Mouse (Mus musculus): ENCODE data around the gene Fam161a. TPM values are rescaled to one million over a fixed set of nuclear protein-coding genes. Genes with fewer than 3 reads are reported as not detected.

The Fam161a gene
- total RNA-seq (2022): 10 to 100 TPM; 14.8 to 29.9 (median 22.3) TPM

GRCm38 (mm10) chr11:23007481-23008180 is at the start of gene Fam161a:
Fam161a (plus strand) TSS chr11:23007531.
- peak; percentile 73 for DNase-seq

DNA sequence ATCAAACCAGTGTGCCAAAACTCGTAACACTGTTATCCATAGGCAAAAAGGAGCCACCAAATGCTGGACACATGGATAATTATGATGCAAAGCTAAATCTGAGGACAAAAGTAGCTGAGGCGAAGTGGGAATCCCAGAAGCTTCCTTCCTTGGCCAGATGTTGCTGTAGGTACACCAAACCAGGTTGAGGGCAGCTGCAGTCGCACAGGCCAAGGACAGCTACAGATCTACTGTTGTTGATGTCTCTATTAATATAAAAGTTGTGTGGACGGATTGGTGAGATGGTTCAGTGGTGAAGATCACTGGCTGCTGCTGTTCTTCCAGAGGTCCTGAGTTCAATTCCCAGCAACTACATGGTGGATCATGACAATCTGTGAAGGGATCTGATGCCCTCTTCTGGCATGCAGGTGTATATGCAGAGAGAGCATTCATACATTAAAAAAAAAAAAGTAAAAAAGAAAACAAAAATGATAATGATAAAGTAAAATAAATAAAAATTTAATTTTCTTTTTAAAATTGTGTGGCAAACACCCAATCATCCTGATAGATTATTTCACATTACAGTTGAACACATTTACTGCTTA is 49.4 kb upstream of the Fam161a start:
- no peak for DNase-seq

DNA sequence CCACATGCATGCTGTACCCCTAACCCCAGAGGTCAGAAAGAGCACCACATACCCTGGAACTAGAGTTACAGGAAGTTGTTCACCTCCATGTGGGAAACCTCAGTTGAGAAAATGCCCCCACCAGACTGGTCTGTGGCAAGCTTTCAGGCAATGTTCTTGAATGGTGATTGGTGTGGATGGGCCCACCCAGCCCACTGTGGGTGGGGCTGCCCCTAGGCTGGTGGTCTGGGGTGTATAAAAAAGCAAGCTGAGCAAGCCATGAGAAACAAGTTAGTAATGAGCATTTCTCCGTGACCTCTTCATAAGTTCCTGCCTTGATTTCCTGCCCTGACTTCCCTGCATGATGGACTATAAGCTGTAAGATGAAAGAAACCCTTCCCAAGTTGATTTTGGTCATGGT is 45.2 kb upstream of the Fam161a start:
- no peak for DNase-seq

- no peak for DNase-seq
These were observed 42.9 kb upstream of the Fam161a start for GRCm38 (mm10) chr11:22964401-22964800.

DNA sequence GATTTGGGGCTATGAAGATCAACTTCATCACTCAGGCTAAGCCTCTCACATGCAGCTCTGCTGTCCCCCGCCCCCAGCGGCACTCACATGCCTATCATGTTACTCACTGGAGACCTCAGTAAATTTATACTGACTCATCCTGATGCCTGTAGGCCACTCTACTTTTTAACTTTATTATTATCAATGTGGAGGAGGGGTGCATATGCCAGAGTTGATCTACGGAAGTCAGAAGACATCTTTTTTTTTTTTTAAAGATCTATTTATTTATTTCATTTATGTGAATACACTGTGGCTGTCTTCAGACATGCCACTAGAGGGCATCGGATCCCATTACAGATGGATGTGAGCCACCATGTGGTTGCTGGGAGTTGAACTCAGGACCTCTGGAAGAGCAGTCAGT is 41.8 kb upstream of the Fam161a start:
- DNase-seq: peak; percentile 66

DNA sequence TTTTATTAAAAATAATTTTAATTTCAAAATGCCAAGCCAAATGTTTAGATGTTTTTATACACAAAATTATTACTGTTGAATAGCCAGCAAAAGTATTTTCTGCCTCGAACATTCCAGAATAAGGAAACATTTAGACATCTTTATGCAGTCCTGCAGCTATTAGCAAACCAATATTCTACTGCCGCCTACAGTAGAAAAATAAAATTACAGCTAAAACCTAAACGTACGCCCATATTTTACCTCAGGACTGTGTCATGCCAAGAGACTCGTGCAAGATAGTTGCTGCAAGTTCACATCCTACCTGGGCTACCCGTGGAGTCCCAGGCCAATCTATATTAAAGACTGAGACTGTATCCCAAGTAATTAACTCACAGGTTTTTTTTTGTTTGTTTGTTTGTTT is 37.8 kb upstream of the Fam161a start:
- no peak for DNase-seq

DNA sequence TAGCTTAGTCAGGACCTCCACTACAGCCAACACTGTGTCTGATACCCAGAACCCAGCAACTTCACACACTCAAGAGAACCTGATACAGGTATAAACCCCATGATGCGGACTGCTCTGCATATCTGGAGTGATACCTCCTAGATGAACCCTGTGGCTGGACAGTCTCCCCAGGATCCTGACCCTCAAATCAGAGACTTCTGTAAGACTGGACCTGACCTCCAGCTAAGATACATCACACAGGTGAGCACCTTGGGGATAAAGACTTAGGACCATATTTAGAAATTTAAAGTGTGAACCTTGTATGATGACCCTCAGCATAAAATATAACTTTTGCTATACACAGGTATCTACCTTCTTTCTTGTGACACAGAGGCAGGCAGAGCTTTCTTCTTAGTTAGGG is 36.8 kb upstream of the Fam161a start:
- no peak for DNase-seq

DNA sequence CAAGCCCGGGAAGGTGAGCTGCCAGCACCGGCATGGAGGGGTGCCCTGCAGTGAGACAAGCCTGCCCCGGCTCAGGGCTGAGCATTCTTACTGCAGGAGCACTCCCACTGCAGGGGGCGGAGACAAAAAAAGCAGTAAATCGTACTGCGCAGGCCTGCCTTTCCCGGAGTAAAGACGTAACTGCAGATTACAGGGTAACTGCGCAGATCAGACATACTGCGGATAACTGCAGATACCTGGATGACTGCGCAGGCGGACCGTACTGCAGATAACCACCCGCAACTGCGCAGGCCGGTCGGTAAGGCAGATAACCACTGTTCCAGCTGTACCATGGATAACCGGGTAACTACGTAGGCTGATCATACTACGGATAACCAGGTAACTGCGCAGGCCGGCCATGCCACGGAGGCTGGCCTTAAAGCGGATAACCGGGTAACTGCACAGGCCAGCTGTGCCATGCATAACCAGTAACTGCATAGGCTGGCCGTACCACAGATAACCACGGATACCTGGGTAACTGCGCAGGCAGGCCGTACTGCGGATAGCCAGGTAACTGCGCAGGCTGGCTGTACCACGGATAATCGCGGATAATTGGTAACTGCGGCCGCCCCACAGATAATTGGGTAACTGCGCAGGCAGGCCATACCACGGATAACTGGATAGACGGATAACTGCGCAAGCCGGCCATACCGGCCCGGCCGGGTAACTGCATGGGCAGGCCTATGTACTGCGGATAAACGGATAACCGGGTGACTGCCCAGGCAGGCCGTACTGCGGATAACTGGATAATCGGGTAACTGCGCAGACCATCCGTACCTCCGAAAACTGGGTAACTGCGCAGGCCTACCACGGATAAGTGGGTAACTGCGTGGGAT is 35.3 kb upstream of the Fam161a start, which contains the start of gene Zrsr1:
Zrsr1 (plus strand) TSS at position 171 of the 875 bp plus-strand sequence.
- DNase-seq: peak; percentile 72

DNA sequence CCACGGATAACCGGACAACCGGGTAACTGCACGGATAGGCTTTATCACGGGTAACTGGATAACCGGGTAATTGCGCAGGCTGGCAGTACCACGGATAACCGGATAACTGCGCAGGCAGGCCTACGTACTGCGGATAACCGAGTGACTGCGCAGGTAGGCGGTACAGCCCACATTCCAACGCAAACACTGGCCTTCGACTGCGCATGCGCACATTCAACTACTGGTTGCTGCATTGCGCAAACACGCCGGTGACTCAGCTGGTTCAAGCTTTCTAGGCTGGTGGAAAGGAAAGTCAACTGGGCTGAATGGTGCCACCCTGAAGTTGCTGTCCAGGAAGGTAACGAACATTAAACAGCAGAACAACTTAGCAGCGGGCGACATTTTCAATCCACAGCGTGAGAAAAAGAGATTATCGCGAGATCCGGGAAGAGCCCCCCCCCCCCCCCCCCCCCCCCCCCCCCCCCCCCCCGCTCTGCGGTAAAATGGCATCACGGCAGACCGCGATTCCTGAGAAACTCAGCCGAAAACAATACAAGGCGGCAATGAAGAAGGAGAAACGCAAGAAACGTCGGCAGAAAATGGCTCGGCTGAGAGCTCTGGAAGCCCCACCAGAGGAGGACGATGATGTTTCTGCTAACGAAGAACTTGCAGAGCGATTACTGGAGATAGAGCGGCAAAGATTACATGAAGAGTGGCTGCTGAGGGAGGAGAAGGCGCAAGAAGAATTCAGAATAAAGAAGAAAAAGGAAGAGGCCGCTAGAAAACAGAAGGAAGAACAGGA is 34.4 kb upstream of the Fam161a start:
- DNase-seq: peak; percentile 89

DNA sequence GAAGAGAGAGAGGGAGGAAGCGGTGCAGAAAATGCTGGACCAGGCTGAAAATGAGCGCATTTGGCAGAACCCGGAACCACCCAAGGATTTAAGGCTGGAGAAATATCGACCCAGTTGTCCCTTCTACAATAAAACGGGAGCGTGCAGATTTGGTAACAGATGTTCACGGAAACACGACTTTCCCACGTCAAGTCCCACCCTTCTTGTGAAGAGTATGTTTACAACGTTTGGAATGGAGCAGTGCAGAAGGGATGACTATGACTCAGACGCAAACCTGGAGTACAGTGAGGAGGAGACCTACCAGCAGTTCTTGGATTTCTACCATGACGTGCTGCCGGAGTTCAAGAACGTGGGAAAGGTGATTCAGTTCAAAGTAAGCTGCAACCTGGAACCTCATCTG is 33.7 kb upstream of the Fam161a start:
- no peak for DNase-seq

- DNase-seq: no peak
These were observed 29.1 kb upstream of the Fam161a start for GRCm38 (mm10) chr11:22978215-22978614.

- DNase-seq: no peak
These were observed 28.6 kb upstream of the Fam161a start for GRCm38 (mm10) chr11:22978711-22979110.

- DNase-seq: no peak
These were observed 28.1 kb upstream of the Fam161a start for GRCm38 (mm10) chr11:22979221-22979620.

DNA sequence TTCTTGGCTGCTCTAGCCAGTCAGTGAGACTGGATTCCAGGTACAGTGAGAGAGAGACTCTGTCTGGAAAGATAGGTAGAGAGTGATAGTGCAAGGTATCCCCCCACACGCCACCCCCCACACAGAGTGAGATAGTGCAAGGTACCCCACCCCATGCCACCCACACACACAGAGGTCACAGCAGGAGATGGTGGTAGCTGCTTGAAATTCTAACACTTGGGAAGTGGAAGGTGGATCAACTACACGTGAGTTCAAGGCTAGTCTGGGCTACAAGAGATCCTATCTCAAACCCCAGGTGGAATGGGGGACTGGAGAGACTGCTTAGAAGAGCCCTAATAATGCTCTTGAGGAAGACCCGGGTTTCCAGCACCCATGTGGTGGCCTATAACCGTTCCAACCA is 26.3 kb upstream of the Fam161a start:
- DNase-seq: no peak

GRCm38 (mm10) chr11:22981543-22981950 is 25.8 kb upstream of the Fam161a start:
- DNase-seq: no peak

DNA sequence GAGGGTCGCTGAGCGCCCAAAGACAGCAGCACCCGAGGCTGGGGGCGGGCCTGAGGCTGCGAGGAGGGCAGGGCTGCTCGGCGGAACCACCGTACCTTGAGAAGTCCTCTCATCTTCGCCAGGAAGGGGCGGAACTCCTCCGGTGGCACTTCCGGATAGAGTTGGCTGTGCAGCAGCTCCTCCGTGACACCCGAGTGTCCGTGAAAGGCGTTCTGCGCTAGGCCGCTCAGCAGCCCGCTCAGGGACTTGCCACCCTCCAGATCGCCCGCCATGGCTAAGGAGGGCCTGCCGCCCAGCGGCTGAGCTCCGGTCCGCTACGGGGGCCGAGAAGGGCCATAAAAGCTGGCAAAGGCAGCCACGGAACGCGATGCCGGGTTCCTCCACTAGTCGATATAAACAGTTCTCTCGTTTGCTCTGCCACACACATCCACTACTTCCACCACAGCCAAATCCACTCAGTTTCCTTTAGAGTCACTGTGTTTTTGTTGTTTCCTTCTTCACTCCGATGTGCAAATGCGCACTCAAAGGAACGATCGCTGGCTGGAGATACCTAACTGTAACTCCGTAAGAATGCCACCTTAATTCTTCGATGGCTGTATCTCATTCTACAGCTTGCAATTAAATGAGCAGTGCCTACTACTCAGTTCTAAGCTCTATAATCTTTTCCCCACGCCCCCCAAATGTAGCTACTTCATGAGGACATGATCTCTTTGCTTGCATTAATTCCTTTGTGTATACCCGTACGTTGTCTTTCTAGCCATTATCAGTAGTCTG is 25.2 kb upstream of the Fam161a start, which contains the start of the genes Gm28048 and Commd1:
Gm28048 (minus strand) TSS at position 107 of the 774 bp plus-strand sequence.
Commd1 (minus strand) TSS at position 399 of the 774 bp plus-strand sequence.
- DNase-seq: peak; percentile 91

DNA sequence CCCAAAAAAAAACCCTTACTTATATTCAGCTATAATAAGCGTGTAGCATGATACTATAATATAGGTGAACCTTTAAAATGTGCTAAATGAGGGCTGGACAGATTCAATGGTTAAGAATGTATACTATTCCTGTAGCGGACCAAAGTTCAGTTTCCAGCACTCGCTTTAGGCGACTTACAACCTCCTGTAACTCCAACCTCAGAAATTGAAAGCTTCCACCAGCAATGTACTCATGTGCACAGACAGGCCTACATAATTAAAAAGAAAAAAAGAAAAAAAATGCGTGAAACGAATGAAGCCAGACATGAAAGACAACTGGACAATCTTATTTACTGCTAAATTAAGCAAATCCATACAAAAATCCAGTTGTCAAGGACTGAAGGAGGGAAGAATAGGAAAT is 24.5 kb upstream of the Fam161a start:
- DNase-seq: no peak

GRCm38 (mm10) chr11:22985510-22985909 is 21.8 kb upstream of the Fam161a start:
- DNase-seq: no peak

GRCm38 (mm10) chr11:22987357-22987756 is 20.0 kb upstream of the Fam161a start:
- DNase-seq: no peak

DNA sequence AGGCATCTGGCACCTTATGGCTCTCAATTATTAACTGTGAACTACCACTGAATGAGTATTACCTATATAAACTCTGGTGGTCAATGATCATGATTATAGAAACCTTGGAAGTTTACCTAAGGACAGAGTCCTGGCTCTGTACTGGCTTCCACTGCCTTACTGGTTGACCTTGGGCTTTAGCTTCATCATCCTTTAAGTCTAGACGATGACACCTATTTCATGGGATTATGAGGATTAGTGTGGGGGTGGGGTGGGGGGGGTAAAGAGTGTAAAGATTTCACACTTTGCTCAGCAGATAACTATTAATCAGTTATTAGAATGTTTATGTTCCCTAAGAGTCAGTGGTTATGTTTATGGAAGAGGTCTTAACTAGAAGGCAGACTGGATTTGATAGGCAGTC is 17.5 kb upstream of the Fam161a start:
- DNase-seq: no peak

- DNase-seq: peak; percentile 92
These were observed 16.8 kb upstream of the Fam161a start, which contains the start of gene Cct4 for GRCm38 (mm10) chr11:22990393-22991126. Cct4 (plus strand) TSS chr11:22990519.
